Mouse (Mus musculus): ENCODE data around the gene Il1r2.

The Il1r2 gene

DNA sequence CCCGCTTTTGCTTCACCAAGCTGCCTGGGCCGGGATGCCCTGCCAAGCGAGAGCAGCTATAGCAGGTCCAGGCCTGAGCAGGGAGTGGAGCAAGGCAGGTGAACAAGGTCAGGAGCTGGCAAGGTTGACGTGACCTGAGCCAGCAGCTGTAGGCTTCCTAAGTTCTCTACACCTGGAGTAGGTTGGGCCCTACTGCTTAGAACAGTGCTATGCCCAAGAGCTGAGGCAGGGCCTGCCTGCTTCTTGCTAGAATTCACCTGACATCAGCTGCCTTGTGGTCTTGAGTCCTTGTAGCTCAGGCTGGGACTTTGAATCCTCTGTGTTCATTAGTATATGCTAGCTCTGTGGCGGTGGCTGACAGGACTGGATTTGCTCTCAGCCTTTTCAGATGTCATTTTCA lies at the start of gene Il1r2:
Gene Il1r2, plus strand, starts transcription at position 301 of the 400 bp plus-strand sequence.
- no peak for DNase-seq

DNA sequence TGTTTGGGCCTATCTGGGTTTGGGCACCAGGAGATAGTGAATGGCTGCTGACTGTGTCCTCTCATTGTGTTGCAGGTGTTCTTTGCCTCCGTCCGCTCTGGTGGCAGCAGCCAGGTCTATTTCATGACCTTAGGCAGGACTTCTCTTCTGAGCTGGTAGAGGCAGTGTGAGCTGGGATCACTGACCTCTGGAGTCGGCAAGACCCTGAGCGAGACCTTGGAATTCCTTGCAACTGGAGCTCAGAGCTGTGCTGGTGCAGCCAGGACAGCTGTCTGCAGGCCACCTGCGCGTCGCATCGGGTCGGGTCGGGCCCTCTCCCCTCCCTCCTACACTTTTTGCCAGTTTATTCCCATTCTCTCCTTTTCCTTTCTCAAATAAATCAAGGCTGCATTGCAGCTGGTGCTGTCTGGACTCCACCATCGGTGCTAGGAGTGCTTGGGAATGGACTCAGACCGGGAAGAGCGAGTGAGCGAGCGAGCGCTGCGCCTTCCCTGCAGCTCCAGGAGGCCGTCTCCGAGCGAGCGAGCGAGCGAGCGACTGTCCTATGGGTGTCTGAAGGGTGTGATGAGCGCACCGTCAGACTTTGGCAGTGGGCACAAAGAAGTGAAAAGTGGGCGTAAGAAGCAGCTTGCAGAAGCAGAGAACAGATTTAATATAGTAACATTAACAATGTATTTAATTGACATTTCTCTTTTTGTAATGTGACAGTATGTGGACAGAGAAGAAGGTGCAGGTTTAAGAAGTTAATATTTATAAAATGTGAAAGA lies 49.1 kb upstream of the Il1r2 start:
- no peak for DNase-seq

DNA sequence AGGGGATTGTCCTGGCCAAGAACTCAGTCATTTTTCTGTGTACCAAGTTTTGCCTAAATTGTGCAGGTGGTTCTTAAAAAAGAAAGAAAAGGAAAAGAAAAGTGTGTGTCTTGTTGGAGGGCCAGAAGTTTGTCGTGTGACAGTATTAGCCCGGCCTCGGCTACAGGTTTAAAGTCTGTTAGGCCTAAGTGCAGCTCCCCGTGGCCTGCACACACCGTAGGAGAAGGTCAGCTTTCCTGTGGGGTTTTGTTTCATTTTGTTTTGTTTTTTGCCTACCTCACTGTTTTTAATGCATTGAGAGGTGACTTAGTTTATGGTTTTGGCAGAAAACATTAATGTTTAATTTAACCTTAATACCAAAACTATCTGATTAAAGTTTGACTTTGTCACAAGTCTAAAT lies 48.5 kb upstream of the Il1r2 start:
- no peak for DNase-seq

DNA sequence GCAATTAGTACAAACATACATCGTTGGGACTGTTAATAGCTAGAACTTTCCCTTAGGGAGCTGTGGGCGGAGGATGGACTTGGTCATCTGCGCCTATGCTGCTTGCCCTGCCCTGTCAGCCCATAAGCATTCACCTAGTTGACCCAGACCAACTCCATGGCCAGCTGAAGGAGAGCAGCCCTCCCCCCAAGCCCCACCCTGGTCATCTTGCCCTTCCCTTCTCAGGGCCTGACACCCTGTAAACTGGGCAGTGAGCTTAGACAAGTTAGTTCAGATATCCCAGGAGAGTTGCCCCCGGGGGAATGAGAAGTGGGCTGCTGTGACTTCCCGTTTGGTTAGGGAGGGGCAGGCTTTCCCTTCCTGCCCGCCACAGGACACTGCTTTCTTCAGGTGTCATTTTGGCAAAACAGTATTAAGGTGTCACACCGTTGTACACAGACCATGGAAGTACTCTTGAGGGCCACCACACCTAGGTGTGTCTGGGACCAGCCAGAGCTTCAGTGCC lies 46.7 kb upstream of the Il1r2 start:
- no peak for DNase-seq

DNA sequence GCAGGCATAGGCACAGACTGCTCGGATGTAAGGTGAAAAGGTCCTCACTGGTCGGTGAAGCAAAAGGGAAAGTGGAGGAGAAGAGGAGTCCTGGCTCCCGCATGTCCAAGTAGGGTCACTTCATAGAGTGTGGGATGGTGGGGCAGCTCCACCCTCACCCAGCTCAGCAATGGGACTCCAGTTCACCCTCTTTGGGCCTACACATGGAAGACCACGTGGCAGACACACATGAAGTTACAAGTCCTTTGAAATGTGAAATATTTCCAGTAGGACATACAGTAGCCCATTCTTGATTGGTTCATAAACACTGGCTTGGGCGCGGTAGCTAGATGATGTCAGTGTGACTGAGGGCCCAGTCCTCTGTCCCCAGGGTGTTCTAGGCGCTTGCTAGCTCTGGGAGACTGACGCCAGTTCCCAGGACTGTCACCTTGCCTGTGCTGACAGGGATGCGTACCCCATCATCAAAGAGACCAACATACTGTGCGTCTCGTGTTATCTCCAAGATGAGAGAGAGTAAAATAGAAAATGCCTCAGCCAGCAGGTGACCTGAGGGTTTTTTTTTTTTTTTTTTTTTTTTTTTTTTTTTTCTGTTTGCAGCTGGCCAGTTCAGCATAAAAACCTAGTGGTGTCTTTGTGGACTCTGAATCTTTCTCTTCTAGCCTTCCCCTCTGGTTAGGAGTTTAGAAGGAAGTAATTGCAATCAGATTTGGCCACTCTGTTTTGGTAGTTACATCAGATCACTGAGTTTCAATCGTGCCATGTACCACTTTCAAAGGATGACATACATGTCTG lies 45.5 kb upstream of the Il1r2 start:
- DNase-seq = no peak

DNA sequence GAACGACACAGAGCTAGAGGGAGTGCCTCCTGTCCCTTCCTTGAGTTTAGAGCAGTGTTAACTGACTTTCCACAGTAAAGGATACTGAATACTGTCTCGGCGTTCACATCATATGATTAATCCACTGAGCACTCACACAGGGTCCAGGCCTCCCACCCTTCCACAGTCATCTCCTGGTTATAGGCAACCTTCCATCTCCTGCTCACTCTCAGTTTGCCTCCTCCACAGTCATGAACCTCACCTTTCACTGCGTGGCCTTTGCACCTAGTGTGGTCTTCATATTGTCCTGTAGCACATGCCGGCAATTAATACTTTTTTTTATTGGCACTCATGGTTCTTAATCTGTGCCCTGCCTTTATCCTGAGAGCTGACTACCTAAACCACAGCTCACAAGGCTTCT lies 44.3 kb upstream of the Il1r2 start:
- no peak for DNase-seq

DNA sequence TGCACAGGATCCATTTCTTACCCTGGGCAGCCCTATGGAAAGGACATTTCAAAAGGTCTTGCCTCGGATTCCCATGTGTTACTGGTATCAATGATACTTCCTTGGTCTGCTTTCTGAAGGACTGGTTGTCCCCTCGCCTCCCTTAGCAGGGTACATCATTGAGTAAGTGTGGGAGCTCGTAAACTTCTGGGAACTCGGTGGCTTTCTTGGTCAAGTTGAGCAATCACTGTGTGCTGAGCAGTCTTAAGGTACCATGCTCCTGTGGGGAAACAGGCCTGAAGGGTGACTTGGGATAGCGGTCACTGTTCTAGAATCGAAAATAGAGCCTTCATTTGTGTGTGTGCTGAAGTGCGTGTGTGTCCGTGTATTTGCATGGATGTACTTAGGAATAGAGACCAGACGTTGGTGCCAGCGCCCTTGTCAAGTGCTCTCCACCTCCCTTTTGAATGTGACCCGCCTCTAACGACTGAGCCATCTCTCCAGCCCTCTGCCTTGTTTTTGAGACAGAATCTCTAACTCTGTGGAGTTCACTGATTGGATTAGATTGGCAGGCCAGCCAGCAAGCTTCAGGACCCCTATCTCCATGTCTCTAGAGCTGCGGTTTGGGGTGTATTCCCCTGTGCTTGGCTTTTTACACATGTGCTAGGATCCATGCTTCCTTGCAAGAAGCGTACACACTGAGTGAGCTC lies 43.4 kb upstream of the Il1r2 start:
- DNase-seq = no peak

DNA sequence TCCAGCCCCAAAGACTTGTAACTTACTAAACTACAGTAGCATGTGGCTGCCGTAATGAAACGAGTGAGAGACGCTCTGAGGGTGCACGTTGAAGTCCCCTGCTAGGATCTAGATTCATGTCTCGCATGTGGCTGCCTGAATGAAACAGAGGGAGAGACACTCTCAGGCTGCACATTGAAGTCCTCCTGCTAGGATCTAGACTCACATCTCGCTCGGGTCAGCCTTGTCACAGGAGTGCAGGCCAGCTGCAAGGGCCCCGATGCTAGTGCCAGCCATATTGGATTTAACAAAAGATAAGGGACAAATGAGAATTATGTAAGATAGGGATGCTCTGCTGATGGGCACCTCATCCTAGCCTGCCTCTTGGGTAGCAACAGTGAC lies 42.9 kb upstream of the Il1r2 start:
- DNase-seq = no peak

DNA sequence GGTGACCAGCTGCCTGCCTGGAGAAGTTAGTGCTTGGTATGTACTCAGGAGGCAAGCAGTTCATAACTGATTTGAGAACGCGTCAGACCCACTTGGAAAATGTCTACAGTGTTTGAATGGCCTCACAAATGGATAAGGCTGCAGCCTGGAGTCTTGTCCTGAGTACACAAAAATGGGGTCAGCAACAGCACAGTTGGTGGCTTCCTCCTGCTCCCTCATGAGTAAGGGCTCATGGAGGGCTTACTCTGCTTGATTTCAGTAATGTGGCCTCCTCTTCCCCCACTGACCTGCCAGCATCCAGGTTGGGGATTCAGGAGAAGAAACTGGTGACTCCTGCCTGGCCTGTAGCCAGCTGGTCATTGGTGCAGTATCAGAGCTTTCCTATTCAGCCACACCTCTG lies 42.3 kb upstream of the Il1r2 start:
- DNase-seq = no peak

DNA sequence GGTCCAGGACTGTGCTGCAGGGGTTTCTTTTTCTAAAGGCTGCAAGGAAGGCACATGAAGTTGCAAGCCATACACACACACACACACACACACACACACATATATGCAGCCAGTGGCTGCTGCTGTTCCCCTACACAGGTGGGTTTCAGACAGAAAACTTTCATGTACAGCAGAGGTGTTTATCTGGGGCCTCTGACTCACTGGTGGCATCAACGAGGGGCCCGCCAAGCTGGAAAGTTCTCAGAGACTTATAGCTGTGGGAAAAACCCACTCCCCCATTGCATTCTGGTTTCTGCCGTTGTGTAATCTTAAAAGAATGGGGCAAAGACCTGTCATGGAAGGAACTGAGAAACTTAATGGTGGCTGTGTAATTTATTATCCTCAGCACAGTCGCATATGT lies 40.6 kb upstream of the Il1r2 start:
- DNase-seq = no peak

DNA sequence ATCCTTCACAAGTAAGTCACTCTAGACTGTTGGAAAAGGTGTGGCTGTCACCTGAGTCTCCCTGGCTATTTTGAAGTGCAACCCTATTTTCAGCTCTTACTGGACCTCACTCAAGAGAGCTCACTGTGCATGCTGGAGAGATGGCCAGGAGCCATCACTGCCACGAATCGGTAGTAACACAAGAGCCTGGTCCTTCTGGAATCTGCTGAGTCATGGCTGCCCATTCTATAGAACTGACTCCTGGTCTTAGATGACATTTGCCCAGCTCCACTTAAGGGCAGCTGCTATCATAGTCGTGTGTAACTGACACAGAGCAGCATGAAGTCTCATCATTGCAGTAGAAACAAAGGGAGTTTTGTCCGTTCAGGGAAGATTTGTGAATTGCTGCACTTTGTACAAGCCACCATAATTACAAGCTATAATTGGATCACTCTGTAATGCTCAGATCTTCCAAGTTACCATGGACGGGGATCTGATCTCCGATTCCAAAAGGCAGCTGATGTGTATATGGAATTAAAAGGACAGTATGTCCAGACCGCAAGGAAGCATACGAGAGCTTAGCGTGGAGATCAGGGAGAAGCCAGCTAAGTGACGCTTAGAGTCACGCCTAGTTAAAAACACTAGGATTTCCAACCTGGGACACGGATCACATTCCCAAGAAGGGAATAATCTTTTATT lies 40.0 kb upstream of the Il1r2 start:
- peak; percentile 46 for DNase-seq

DNA sequence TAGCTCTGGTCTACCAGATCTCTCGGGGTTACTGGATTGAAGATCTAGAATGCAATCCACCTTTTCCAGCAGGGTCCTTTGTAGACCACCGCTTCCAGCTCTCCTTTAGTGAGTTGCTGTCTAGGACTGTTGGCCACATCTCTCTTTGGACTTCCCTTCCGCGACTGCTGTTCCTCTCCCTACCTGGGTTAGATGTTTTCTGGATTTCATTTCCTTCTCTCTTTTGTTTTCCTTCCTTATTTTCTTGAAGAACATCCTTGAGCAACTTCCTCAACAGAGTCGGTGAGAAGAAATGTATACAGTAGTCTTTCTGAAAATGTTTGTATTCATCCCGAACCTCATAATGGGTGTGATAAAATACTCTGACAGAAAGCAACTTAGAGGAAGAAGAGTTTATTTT lies 36.0 kb upstream of the Il1r2 start:
- DNase-seq = no peak

DNA sequence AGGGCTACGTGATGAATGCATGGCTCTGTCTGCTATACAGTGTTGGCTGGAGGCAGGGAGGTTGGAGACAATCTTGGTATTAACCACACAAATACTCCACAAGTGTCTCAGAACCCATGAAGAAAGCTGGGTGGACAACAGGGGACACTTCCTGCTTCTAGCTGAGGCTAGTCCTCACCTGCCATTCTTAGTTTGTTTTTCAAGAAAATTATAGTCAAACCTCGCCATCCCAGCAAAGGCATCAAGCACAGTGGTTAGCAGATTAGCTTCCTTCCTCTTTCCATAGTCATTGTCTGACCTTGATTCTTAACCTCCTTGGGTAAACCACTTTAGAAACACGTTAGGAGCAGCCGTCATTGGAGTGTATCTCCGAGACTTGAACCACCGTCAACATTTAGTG lies 28.2 kb upstream of the Il1r2 start:
- no peak for DNase-seq

DNA sequence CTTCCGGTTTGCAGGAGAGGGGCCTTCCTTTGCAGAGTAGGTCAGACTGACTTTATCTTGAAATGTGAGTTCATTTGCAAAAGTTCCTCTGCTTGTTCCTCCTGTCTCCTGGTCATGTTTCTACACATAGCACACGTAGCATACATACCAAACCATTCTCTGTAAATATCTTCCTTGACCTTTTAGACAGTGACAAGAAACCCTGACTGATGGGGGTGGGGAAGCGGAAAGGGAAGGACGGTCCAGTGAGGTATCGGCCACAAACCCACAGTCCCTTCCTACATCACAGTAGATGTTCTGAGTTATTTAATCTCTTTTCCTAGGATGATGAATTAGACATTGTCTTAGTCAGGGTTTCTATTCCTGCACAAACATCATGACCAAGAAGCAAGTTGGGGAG lies 27.3 kb upstream of the Il1r2 start:
- DNase-seq = no peak

DNA sequence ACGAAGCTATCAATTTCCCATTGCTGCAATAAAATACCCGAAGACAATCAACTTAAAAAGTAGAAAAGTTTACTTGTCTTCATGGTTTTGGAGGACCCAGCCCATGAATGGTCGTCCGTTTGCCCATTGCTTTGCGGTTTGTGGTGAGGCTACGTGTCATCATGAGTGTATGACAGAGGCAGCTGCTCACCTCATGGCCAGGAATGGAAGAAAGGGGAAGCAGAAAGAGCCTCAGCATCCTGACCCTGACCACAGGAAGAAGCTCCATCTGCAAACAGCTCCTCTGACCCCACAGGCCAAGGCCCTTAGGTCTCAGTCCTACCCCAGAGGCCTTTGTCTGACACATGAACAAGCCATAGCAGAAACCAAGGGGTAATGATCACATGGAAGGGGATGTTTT lies 22.7 kb upstream of the Il1r2 start:
- DNase-seq = no peak

DNA sequence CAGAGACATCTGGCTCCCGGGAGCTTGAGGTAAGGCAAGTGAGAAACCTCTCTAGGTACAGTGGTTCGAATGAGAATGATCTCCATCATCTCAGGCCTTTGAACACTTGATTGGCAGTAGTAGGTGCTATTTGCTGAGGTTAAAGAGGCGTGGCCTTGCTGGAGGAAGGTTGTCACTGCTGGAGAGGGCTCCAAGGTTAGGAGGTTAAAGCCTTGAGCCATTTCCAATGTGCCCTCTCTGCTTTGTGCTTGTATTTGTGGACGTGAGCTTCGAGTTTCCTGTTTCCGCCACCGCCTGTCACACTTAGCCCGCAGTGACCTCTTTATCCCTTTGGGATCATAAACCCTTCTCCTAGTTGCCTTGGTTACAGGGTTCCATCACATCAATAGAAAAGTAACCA lies 21.7 kb upstream of the Il1r2 start:
- DNase-seq = no peak

DNA sequence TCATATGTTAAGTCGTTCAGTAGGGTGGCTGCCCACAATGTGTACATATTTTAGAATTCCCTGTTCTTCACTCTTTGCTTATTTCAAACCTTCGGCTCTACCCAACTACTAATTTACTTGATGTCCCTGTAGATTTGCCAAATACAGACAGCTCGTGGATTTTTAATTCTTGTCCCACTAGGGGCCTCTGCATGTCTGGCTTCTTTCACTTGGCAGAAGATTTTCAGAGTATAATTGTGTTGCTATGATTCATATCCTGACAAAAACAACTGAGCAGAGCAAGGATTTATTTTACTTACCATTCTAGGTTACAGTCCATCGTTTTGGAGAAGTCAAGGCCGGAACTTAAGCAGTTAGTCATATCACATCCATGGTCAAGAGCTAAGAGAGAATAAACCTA lies 20.8 kb upstream of the Il1r2 start:
- DNase-seq = no peak

DNA sequence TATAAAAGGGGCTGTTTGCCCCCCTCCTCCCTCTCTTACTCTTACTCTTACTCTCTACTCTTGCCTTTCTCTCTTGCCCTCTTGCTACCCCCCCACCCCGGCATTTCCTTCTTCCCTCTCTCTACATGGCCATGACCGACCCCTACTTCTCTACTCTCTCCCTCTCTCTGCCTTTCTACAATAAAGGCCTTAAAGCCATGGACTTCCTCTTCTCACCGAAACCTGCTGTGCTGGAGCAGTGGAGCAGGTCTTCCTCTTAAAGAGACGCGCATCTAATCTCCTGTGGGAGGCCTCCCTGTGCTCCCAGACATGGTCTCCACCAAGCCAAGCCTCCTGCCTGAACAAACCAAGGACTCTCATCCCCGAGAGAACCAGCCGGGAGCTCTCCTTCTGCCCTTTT lies 18.8 kb upstream of the Il1r2 start:
- DNase-seq = no peak

DNA sequence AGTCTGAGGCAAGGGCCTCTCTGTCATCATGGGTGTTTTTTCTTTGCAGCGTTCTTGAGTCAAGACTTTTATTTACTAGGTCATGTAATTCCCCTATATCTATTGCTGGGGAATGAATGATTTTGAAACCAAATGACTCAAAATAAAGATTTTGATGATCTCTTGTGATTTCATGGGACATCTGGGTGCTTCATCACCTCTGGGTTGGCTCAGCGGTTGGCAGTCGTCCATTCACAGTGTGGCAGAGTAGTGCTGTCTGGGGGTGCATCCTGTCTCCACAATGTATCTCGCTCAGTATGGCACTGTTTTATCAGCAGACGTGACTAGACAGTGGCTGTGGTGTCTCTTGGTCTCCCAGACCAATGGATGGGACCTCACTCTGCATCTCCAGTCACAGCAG lies 17.9 kb upstream of the Il1r2 start:
- DNase-seq = no peak

DNA sequence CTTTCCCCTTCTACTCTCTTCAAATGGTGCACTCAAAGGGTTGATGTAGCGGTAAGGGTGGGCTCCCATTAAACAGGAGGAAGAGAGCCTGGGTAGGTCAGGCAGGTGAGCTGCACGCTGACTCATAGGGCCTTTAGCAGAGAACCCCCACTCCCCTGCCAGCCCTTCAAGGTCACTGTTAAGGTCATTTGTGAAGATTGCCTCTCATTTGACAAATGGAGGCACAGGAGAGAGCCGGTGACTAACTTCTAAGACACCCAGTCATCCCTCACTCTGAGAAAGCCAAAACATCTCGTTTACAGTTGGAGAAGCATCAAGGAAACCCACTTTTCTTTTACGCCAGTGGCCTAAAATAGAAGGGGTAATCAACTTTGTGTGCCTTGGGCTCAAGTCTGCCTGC lies 16.5 kb upstream of the Il1r2 start:
- no peak for DNase-seq

DNA sequence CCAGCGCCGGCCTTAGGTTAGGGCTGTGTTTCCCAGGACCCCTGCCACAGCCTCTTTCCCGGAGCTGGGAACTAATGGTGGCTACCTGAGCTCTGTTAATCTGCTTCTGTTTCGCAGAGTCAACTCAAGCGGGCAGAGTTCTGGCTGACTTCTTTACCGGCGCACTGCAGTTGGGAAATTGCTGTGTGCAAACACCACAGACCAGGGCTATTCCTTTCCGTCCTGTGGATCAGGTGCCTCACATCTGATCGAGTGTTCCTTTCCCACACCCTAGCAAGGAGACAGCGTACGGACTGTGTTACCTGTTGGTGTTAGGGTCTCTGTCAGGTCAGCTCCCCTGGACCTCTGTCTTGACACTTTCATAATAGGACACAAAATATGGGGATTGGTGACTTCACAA lies 15.9 kb upstream of the Il1r2 start:
- DNase-seq = no peak

DNA sequence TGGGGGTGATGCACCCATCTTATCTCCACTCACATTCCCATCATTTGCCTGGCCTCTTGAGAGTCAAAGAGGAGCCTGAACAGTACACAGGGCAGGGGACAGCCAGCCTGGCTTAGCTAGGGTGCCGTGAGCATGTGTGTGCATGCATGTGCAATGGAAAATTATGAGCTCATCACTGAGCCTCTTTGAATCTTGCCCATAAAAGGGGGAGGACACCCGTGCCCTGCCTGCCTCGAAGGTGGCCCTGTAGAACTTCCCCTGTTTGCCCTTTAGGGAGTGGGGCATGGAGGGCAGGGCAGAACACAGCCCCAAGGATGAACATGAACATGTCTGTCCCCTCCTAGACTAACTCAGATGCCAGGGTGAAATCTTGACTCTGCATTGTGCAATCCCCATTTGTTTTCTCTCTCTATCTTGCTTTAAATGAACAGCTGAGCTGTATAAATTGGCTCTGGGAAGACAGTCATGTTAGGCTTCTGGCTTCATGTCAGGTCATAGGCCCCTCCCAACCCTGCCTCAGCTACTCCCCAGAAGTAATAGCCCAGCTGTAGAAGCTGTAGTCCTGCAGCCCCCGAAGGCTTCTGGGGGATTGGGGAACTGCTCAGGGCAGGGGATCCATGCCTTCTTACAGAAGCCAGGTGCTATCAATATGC lies 14.6 kb upstream of the Il1r2 start:
- no peak for DNase-seq

DNA sequence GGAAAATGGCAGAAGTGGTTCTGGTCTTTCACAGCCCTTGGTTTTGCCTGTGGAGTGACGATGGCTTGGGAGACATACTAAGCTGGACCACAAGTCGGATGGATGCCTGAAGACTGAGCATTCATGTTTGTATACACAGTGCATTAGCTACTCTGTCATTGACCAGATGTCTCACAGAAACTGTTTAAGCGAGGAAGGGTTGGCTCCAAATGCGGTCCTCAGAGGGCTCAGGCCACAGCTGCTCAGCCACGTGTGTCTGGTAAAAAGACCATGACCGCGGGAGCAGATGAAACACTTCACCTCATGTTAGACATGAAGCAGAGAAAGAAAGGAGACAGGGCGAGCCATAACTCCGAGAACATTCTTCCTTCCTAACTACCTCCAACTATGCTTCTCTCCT lies 12.5 kb upstream of the Il1r2 start:
- DNase-seq = no peak
